Mouse (Mus musculus) spleen, adult 2 months (tissue): ENCODE results near the gene Ppm1k. TPM values are rescaled to one million over a fixed set of nuclear protein-coding genes. Genes with fewer than 3 reads are reported as not detected.
"Not testable (repeated sequence)": the region's sequence is repeated elsewhere in the genome, so short reads cannot be mapped to it uniquely, and the experiment has no call there.

ENCODE experiments used
- DNase-seq, 2 experiments: peaks; one replicate each; pipeline versions ENCODE4 v3.0.0 to v3.0.0-alpha.2; 2012 to 2021; ENCODE audit warnings: low spot score in 2 of 2, low read depth in 1 of 2
- H3K27ac ChIP-seq: fragments of 200-500 bp; 2 replicates; pipeline ENCODE4 v1.5.1; 2012; ENCODE audit warnings: low read length, inconsistent platforms; ENCODE audit not compliant: insufficient read depth
- H3K27me3 ChIP-seq: fragments of 200-500 bp; 2 replicates; pipeline ENCODE4 v1.6.1; 2012; ENCODE audit warnings: mild to moderate bottlenecking, moderate library complexity, low read length, inconsistent platforms; ENCODE audit not compliant: control insufficient read depth, insufficient read depth
- H3K36me3 ChIP-seq: fragments of 200-500 bp; 2 replicates; pipeline ENCODE4 v1.6.1; 2012; ENCODE audit warnings: mild to moderate bottlenecking, low read length, inconsistent platforms; ENCODE audit not compliant: control insufficient read depth, insufficient read depth
- H3K4me1 ChIP-seq: fragments of 200-500 bp; 2 replicates; pipeline ENCODE4 v1.6.1; 2011; ENCODE audit warnings: inconsistent platforms; ENCODE audit not compliant: control insufficient read depth, insufficient read depth, insufficient read length
- H3K4me3 ChIP-seq: fragments of 200-500 bp; 2 replicates; pipeline ENCODE4 v1.5.1; 2011; ENCODE audit warnings: mild to moderate bottlenecking, inconsistent platforms; ENCODE audit not compliant: insufficient read depth, insufficient read length; ENCODE audit errors: extremely low read depth
- CTCF ChIP-seq: fragments of 200-500 bp; IDR thresholded peaks from 2 replicates; pipeline ENCODE4 v1.5.1; 2011; ENCODE audit warnings: mild to moderate bottlenecking, inconsistent platforms; ENCODE audit not compliant: insufficient read depth, insufficient read length, insufficient replicate concordance; ENCODE audit errors: extremely low read depth
- POLR2A ChIP-seq: fragments of 200-500 bp; IDR thresholded peaks from 2 replicates; pipeline ENCODE4 v1.6.1; 2011; ENCODE audit warnings: low read depth, low read length, inconsistent platforms
- WGBS: fragments of 180-500 bp; shearing (Covaris S2); methylation state at CpG from one replicate; pipeline ENCODE4 v1.1.7; 2018; 5-methylcytosine and 5-hydroxymethylcytosine counted together
- polyA plus RNA-seq: library from polyadenylated mRNA; depleted of rRNA; stranded (reverse); fragments of >200 nt; gene quantifications from 2 replicates; pipeline ENCODE4 v1.2.3, GENCODE M21; 2012

Gene Ppm1k
- polyA plus RNA-seq, 1 experiment: 1.7 TPM

- Histone ChIP-seq H3K27ac (no peak overlapping the region), H3K27me3 (no peaks in the 10 kb centered on the region), H3K4me1 (no peaks in the 10 kb centered on the region), H3K4me3 (no peak overlapping the region), H3K36me3 (no peaks in the 10 kb centered on the region; the same call in 1 of the 2 replicates)
- no peak for DNase-seq
- 89% methylated on average over 7 of the region's 7 CpGs for WGBS
- TF ChIP-seq CTCF: no peak
These were observed 30.2 kb upstream of the Ppm1k start for GRCm38 (mm10) chr6:57565452-57565851.

GRCm38 (mm10) chr6:57563454-57563853 is 28.2 kb upstream of the Ppm1k start:
- Histone ChIP-seq H3K27me3 (no peaks in the 10 kb centered on the region), H3K4me1 (no peaks in the 10 kb centered on the region), H3K27ac (no peak overlapping the region), H3K4me3 (no peak overlapping the region), H3K36me3 (no peaks in the 10 kb centered on the region; the same call in 1 of the 2 replicates)
- DNase-seq: no peak
- TF ChIP-seq CTCF (no peak), POLR2A (no peak)
- 97% methylated on average over 1 of the region's 1 CpGs for WGBS

- H3K36me3 ChIP-seq: no peaks in the 10 kb centered on the region; the same call in 1 of the 2 replicates
- H3K27ac ChIP-seq: no peak overlapping the region
- no peaks in the 10 kb centered on the region for H3K27me3 ChIP-seq
- WGBS: 84% methylated on average over 4 of the region's 4 CpGs
- no peak for DNase-seq
- no peaks in the 10 kb centered on the region for H3K4me1 ChIP-seq
- H3K4me3 ChIP-seq: no peak overlapping the region
- TF ChIP-seq CTCF: no peak
- TF ChIP-seq POLR2A: no peak
These were observed 22.6 kb upstream of the Ppm1k start for GRCm38 (mm10) chr6:57557796-57558317.

GRCm38 (mm10) chr6:57551211-57551796 is 16.0 kb upstream of the Ppm1k start:
- no peaks in the 10 kb centered on the region for H3K4me1 ChIP-seq
- no peaks in the 10 kb centered on the region for H3K36me3 ChIP-seq
- no peak for TF ChIP-seq CTCF
- TF ChIP-seq POLR2A: no peak
- H3K4me3 ChIP-seq: no peak overlapping the region
- no peak overlapping the region for H3K27ac ChIP-seq
- whole genome bisulfite sequencing: 84% methylated on average over 3 of the region's 3 CpGs
- DNase-seq: no peak
- H3K27me3 ChIP-seq: no peaks in the 10 kb centered on the region

- Histone ChIP-seq H3K27ac (no peak overlapping the region), H3K36me3 (no peaks in the 10 kb centered on the region), H3K4me3 (no peak overlapping the region), H3K4me1 (peaks cover 4% of the 10 kb centered on the region; the same call in 1 of the 2 replicates), H3K27me3 (no peaks in the 10 kb centered on the region)
- DNase-seq: no peak
- 73% methylated on average over 2 of the region's 2 CpGs for WGBS
- TF ChIP-seq POLR2A: no peak
- no peak for TF ChIP-seq CTCF
These were observed 9.6 kb upstream of the Ppm1k start for GRCm38 (mm10) chr6:57544866-57545265.

GRCm38 (mm10) chr6:57543591-57543990 is 8.3 kb upstream of the Ppm1k start:
- not testable (repeated sequence) for H3K27me3 ChIP-seq, H3K27ac ChIP-seq, H3K4me1 ChIP-seq, H3K36me3 ChIP-seq, DNase-seq, H3K4me3 ChIP-seq

- no peak overlapping the region for H3K27ac ChIP-seq
These were observed 6.6 kb upstream of the Ppm1k start for GRCm38 (mm10) chr6:57541737-57542335.

More at GRCm38 (mm10) chr6:57541737-57542335, 6.6 kb upstream of the Ppm1k start:
- no peaks in the 10 kb centered on the region for H3K27me3 ChIP-seq
- H3K4me3 ChIP-seq: no peak overlapping the region
- peaks cover 4% of the 10 kb centered on the region; the same call in 1 of the 2 replicates for H3K4me1 ChIP-seq
- no peaks in the 10 kb centered on the region for H3K36me3 ChIP-seq
- 63% methylated on average over 1 of the region's 1 CpGs for WGBS
- DNase-seq: no peak
- TF ChIP-seq POLR2A: no peak
- TF ChIP-seq CTCF: no peak
